Mouse (Mus musculus) testis, postnatal 10 days (tissue): ENCODE results near the gene Plin4.
"Not testable (repeated sequence)": the region's sequence is repeated elsewhere in the genome, so short reads cannot be mapped to it uniquely, and the experiment has no call there.

ENCODE experiments used
- DNase-seq: peaks from one replicate; pipeline ENCODE4 v3.0.0; 2021; ENCODE audit warnings: low spot score

Gene Plin4

GRCm38 (mm10) chr17:56102158-56102557 is 7.4 kb downstream of the Plin4 start:
- DNase-seq = no peak

- no peak for DNase-seq
Measured at GRCm38 (mm10) chr17:56100811-56101210, 8.8 kb downstream of the Plin4 start.

- no peak for DNase-seq
Measured at GRCm38 (mm10) chr17:56098711-56099572, 10.7 kb downstream of the Plin4 start.

GRCm38 (mm10) chr17:56098180-56098579 is 11.4 kb downstream of the Plin4 start:
- no peak for DNase-seq

- DNase-seq = no peak
Measured at GRCm38 (mm10) chr17:56096883-56097282, 12.7 kb downstream of the Plin4 start.

GRCm38 (mm10) chr17:56092794-56093193 is 16.8 kb downstream of the Plin4 start:
- DNase-seq = no peak

- DNase-seq = no peak
Measured at GRCm38 (mm10) chr17:56092312-56092711, 17.3 kb downstream of the Plin4 start.

- no peak for DNase-seq
Measured at GRCm38 (mm10) chr17:56080781-56081585, 28.6 kb downstream of the Plin4 start.

- no peak for DNase-seq
Measured at GRCm38 (mm10) chr17:56079921-56080320, 29.7 kb downstream of the Plin4 start.

- DNase-seq = peak; percentile 100
Measured at GRCm38 (mm10) chr17:56078880-56079795, 30.5 kb downstream of the Plin4 start, which contains the start of gene Hdgfl2. Gene Hdgfl2 (plus strand): TSS chr17:56079634.

GRCm38 (mm10) chr17:56078361-56078760 is 31.2 kb downstream of the Plin4 start:
- DNase-seq = not testable (repeated sequence)

- no peak for DNase-seq
Measured at GRCm38 (mm10) chr17:56077523-56077922, 32.1 kb downstream of the Plin4 start.

- peak; percentile 99 for DNase-seq
Measured at GRCm38 (mm10) chr17:56074827-56075208, 34.8 kb downstream of the Plin4 start, which contains the start of gene Ubxn6. Gene Ubxn6 (minus strand): TSS chr17:56075028.

- DNase-seq = peak; percentile 97
Measured at GRCm38 (mm10) chr17:56074097-56074826, 35.3 kb downstream of the Plin4 start.

- no peak for DNase-seq
Measured at GRCm38 (mm10) chr17:56072243-56072642, 37.4 kb downstream of the Plin4 start.

GRCm38 (mm10) chr17:56071126-56071525 is 38.5 kb downstream of the Plin4 start:
- no peak for DNase-seq

GRCm38 (mm10) chr17:56069066-56069465 is 40.5 kb downstream of the Plin4 start:
- DNase-seq = no peak

- DNase-seq = no peak
Measured at GRCm38 (mm10) chr17:56066451-56066850, 43.2 kb downstream of the Plin4 start.

GRCm38 (mm10) chr17:56065715-56066114 is 43.9 kb downstream of the Plin4 start:
- DNase-seq = not testable (repeated sequence)

- no peak for DNase-seq
Measured at GRCm38 (mm10) chr17:56062081-56062480, 47.5 kb downstream of the Plin4 start.
